Mouse (Mus musculus): ENCODE measurements around the gene Gm21616. TPM values are rescaled to one million over a fixed set of nuclear protein-coding genes. Genes with fewer than 3 reads are reported as not detected.
"Not testable (repeated sequence)": the region's sequence is repeated elsewhere in the genome, so short reads cannot be mapped to it uniquely, and the experiment has no call there.

The Gm21616 gene
- total RNA-seq (2021): not detected
- long read RNA-seq, experiment 1: 0 reads
- long read RNA-seq, experiment 2: 0 reads

DNA sequence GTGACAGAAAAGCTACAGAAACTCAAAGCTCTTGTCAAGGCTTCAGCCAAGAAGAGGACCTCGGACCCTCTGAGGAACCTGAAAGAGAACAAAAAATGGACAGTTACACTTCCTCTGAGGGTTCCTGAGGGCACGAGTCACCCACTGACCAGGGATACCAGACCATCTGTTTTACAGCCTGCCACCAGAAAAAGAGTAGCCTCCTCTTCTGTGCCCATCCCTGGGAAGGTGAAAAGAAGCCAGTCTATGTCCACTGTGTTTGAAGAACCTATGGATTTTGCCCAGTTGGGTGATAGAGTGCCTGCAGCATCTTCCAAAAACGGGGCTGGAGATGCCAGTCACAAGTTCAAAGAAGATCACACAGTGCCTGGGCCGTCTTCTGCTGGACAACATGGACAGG lies at the start of gene Gm21616:
TSS of gene Gm21616 (plus strand) at position 301 of the 400 bp plus-strand sequence.
- not testable (repeated sequence) for DNase-seq (ENCODE audit: low spot score in 2 of 2)

Data from layer of hippocampus, postnatal 14 days (tissue).